Mouse (Mus musculus): ENCODE measurements at regions not wholly inside any gene's neighbourhood (a gene's known extent, or its start where the extent isn't known, plus 50 kb on each side); places are given as distances from the start of the nearest gene placed in this dataset.

DNA sequence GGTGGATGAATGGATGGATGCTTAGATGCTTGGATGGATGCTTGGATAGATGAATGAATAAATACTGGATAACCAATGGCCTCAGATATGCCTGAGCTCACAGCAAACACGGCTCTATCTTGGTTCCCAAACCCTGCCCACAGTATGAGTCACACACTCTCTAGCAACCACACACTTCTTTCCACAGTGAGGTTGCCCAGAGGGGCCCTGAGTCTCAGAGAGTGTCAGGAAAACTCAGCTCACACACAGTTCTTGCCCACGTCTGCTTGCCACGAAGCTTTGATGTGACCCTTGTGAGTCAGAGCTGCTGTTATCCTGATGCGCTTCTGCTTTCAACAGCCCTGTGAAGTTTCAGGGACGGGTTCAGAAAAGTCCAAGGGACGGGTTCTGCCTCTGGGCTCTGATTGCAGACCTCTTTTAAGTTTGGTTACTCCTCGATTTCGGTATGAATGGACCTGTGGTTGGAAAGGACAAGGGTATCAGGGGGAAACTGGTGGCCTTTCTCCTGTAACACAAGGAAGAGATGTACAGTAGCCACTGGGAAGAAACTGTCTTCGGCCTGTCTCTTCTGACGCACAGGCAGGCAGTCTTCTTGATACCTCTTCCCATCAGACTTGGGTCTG lies 250.2 kb downstream of the Rplp1 start:
- ATAC-seq (ENCODE audit: low read depth): no peak
- Histone ChIP-seq H3K4me1 (replicated peaks; ENCODE audit: control insufficient read depth, insufficient read depth, low read length) (no peaks in the 10 kb centered on the region), H3K4me3 (ENCODE audit: low read length) (no peak overlapping the region), H3K36me3 (ENCODE audit: control insufficient read depth, insufficient read depth, low read length) (no peaks in the 10 kb centered on the region), H3K27me3 (ENCODE audit: control insufficient read depth, insufficient read depth, low read depth, low read length) (no peaks in the 10 kb centered on the region; the same call in 1 of the 2 replicates), H3K9ac (ENCODE audit: low read length) (no peak overlapping the region), H3K27ac (ENCODE audit: low read length) (no peak overlapping the region), H3K4me2 (ENCODE audit: low read depth, low read length) (no peak overlapping the region), H3K9me3 (ENCODE audit: control insufficient read depth, low read length) (no peaks in the 10 kb centered on the region)
- 76% methylated on average over 10 of the region's 10 CpGs for WGBS

DNA sequence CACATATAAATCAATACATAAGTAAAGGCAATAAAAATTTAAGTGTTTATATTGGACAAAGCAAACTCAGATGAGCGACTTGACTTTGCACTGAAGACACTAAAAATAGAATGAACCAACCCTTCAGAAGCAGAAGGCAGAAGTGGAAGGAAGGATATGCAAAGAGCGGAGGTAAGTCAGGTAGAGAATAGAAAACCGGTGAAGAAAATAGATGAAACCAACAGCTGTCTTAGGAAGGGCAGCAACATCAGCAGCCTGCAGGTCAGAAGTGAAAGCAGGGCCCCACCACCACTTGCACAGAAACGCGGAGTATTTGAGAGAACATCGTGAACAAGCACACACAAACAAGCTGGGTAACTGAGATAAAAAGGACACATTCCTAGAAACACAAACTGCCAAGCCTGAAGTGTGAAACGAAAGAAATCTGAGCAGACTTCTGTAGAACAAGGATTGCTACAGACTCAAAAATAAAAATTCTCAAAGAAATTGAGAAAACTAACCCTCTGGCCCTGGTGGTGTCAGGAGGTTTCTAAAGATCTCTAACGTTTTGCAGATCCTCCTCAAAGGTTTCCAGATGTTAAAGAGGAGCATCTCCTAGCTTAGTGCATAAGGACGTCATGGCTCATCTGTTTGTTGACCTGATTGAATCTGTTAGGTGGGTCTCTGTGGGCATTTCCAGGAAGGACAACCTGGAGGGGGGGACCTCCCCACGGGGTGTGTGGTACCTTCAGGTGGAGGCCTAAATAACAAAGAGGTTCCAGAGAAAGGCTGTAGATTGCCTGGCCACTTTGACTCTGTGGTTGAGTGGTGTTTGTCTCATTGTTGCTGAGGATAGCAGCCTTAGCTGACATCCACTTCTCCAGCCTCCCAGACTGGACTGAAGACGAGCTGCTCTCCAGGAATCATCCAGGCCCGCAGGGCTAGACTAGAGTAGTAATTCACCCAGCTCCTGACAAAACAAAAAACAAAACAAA lies 252.0 kb downstream of the Rplp1 start:
- WGBS: 45% methylated on average over 12 of the region's 12 CpGs
- no peak overlapping the region for H3K27ac ChIP-seq (ENCODE audit: low read length)
- no peak overlapping the region for H3K4me3 ChIP-seq (ENCODE audit: low read length)
- H3K36me3 ChIP-seq (ENCODE audit: control insufficient read depth, insufficient read depth, low read length): no peaks in the 10 kb centered on the region
- no peaks in the 10 kb centered on the region for H3K4me1 ChIP-seq (replicated peaks; ENCODE audit: control insufficient read depth, insufficient read depth, low read length)
- ATAC-seq (ENCODE audit: low read depth): no peak
- H3K9me3 ChIP-seq (ENCODE audit: control insufficient read depth, low read length): no peaks in the 10 kb centered on the region
- H3K27me3 ChIP-seq (ENCODE audit: control insufficient read depth, insufficient read depth, low read depth, low read length): no peaks in the 10 kb centered on the region; the same call in 1 of the 2 replicates
- no peak overlapping the region for H3K9ac ChIP-seq (ENCODE audit: low read length)
- H3K4me2 ChIP-seq (ENCODE audit: low read depth, low read length): no peak overlapping the region

DNA sequence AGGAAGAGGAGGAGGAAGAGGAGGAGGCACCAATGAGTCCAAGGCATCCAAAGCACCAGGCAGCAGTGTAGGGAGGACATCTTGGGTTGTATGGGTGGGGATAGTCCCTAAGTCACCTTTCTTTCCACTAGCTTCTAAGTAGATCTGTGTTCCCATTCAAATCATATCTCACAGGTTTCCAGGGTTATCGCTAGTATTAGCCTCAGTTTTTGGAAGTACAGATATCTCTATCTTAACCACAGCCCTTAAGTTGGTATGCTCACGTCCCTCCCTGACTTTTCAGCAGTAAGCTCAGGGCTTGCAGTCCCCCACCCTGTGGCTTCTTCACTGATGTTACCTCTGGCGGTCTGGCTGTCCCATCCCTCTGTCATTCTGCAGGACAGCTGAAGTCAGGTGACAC lies 254.2 kb downstream of the Rplp1 start:
- peaks cover 8% of the 10 kb centered on the region for H3K4me1 ChIP-seq (replicated peaks; ENCODE audit: control insufficient read depth, insufficient read depth, low read length)
- no peaks in the 10 kb centered on the region for H3K9me3 ChIP-seq (ENCODE audit: control insufficient read depth, low read length)
- no peak overlapping the region for H3K9ac ChIP-seq (ENCODE audit: low read length)
- no peak overlapping the region for H3K4me3 ChIP-seq (ENCODE audit: low read length)
- no peak overlapping the region for H3K4me2 ChIP-seq (ENCODE audit: low read depth, low read length)
- no peaks in the 10 kb centered on the region for H3K36me3 ChIP-seq (ENCODE audit: control insufficient read depth, insufficient read depth, low read length)
- no peak overlapping the region for H3K27ac ChIP-seq (ENCODE audit: low read length)
- no peak for ATAC-seq (ENCODE audit: low read depth)
- no peaks in the 10 kb centered on the region; the same call in 1 of the 2 replicates for H3K27me3 ChIP-seq (ENCODE audit: control insufficient read depth, insufficient read depth, low read depth, low read length)
- WGBS: 76% methylated on average over 3 of the region's 3 CpGs

GRCm38 (mm10) chr9:61657996-61658395 lies 256.3 kb downstream of the Rplp1 start:
- Histone ChIP-seq H3K4me3 (ENCODE audit: low read length) (no peak overlapping the region), H3K4me1 (replicated peaks; ENCODE audit: control insufficient read depth, insufficient read depth, low read length) (peaks cover 14% of the 10 kb centered on the region), H3K9me3 (ENCODE audit: control insufficient read depth, low read length) (no peaks in the 10 kb centered on the region), H3K36me3 (ENCODE audit: control insufficient read depth, insufficient read depth, low read length) (no peaks in the 10 kb centered on the region), H3K4me2 (ENCODE audit: low read depth, low read length) (no peak overlapping the region), H3K27ac (ENCODE audit: low read length) (no peak overlapping the region), H3K27me3 (ENCODE audit: control insufficient read depth, insufficient read depth, low read depth, low read length) (no peaks in the 10 kb centered on the region; the same call in 1 of the 2 replicates), H3K9ac (ENCODE audit: low read length) (no peak overlapping the region)
- 82% methylated on average over 8 of the region's 8 CpGs for WGBS
- no peak for ATAC-seq (ENCODE audit: low read depth)

DNA sequence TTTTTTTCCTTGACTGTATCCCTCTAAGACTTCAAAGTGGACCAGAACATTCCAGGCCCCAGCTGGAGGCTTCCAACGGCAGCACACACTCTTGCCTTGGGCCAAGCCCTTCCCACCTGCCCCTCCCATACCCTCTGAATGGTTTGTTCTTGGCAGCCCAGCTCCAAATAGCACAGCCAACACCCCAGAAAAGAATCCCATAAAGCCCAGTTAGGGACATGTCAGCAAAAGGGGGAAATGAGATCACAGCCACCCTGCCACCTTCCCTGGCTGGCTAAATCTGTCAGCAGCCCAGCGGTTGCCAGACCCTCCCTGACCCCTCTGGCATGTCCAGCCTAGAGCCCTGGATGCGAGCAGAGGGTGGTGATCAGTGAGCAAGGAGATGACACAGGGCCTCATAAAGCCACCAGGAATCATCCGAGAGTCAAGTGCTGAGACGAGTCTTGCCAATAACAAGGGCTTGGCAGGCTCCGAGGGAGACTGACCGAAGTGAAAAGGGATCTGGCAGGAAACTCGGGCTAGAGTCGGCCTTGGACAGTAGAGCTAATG lies 258.8 kb downstream of the Rplp1 start:
- peak overlapping the region; percentile 36; the same call in 1 of the 2 replicates for H3K27ac ChIP-seq (ENCODE audit: low read length)
- no peaks in the 10 kb centered on the region for H3K9me3 ChIP-seq (ENCODE audit: control insufficient read depth, low read length)
- no peaks in the 10 kb centered on the region for H3K36me3 ChIP-seq (ENCODE audit: control insufficient read depth, insufficient read depth, low read length)
- no peak overlapping the region for H3K4me3 ChIP-seq (ENCODE audit: low read length)
- peak; percentile 96 for ATAC-seq (ENCODE audit: low read depth)
- H3K27me3 ChIP-seq (ENCODE audit: control insufficient read depth, insufficient read depth, low read depth, low read length): no peaks in the 10 kb centered on the region; the same call in 1 of the 2 replicates
- H3K4me2 ChIP-seq (ENCODE audit: low read depth, low read length): no peak overlapping the region
- peaks cover 14% of the 10 kb centered on the region for H3K4me1 ChIP-seq (replicated peaks; ENCODE audit: control insufficient read depth, insufficient read depth, low read length)
- 39% methylated on average over 9 of the region's 9 CpGs for WGBS
- H3K9ac ChIP-seq (ENCODE audit: low read length): no peak overlapping the region

DNA sequence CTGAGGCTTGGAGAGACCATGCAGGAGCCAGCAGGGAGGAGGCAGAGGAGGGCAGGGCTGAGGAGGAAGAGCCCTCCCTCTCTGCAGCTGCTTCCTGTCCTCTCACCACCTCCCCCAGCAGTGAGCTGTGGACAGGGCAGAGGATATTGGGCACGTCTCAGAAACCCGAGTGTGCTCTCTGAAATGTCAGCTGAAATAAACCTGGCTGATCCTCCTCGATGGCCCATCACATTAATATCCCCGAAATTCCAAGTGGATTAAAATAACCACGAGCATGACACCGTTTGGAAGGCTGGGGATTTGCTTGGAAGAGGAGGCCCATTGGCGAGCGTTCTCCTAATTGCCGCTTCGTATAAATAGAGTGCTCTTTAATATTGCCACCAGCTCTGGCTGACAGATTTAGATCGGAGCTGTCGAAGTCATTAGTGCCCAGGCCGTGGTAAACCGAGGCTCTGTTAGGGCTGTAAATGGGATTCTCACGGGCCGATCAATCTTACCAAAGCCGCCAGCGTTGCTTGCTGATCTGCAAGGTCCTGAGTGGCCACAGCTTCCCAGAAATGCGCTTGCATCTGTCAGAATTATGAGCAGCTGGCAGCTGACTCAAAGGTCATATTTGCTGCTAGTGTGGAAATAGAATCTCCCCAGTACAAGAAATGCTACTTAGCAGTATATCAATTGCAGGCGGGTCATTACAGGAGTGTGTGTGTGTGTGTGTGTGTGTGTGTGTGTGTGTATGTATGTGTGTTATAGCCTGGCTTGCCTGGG lies 268.5 kb downstream of the Rplp1 start:
- Histone ChIP-seq H3K36me3 (ENCODE audit: control insufficient read depth, insufficient read depth, low read length) (no peaks in the 10 kb centered on the region), H3K4me3 (ENCODE audit: low read length) (no peak overlapping the region), H3K9ac (ENCODE audit: low read length) (no peak overlapping the region), H3K27ac (ENCODE audit: low read length) (no peak overlapping the region), H3K4me1 (replicated peaks; ENCODE audit: control insufficient read depth, insufficient read depth, low read length) (0 out of 2 replicates have a peak, but pooled peaks cover 6% of the 10 kb centered on the region), H3K27me3 (ENCODE audit: control insufficient read depth, insufficient read depth, low read depth, low read length) (no peaks in the 10 kb centered on the region), H3K9me3 (ENCODE audit: control insufficient read depth, low read length) (no peaks in the 10 kb centered on the region), H3K4me2 (ENCODE audit: low read depth, low read length) (peak overlapping the region; percentile 22)
- peak; percentile 80 for ATAC-seq (ENCODE audit: low read depth)
- 42% methylated on average over 20 of the region's 20 CpGs for WGBS

- Histone ChIP-seq H3K36me3 (ENCODE audit: control insufficient read depth, insufficient read depth, low read length) (no peaks in the 10 kb centered on the region), H3K4me2 (ENCODE audit: low read depth, low read length) (no peak overlapping the region), H3K4me1 (replicated peaks; ENCODE audit: control insufficient read depth, insufficient read depth, low read length) (0 out of 2 replicates have a peak, but pooled peaks cover 3% of the 10 kb centered on the region), H3K27ac (ENCODE audit: low read length) (no peak overlapping the region), H3K4me3 (ENCODE audit: low read length) (no peak overlapping the region), H3K9me3 (ENCODE audit: control insufficient read depth, low read length) (no peaks in the 10 kb centered on the region), H3K27me3 (ENCODE audit: control insufficient read depth, insufficient read depth, low read depth, low read length) (no peaks in the 10 kb centered on the region), H3K9ac (ENCODE audit: low read length) (no peak overlapping the region)
- WGBS: 89% methylated on average over 3 of the region's 3 CpGs
- ATAC-seq (ENCODE audit: low read depth): no peak
Observed at GRCm38 (mm10) chr9:61640739-61641138, 268.6 kb downstream of the Tle3 start.

DNA sequence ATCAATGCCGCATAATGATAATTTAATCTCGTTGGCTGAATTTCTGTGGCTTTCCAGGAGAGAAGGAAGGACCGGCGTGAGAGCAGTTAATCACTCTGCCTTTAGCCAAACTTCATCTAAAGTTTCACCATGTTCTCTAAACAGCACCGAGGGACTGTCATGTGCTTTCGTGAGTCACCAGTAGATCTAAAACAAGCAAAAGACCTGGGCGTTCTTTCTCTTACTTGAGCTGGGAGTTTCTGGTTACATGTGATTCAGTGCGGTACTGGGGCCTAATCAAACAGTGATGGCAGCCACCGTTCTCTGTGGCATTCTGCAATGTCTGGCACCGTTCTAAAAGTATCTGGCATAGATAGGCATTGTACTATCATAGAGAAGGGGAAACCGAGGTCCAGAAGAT lies 266.7 kb downstream of the Tle3 start:
- 85% methylated on average over 11 of the region's 11 CpGs for WGBS
- ATAC-seq (ENCODE audit: low read depth): no peak
- no peak overlapping the region for H3K27ac ChIP-seq (ENCODE audit: low read length)

More for the DNA sequence above, 266.7 kb downstream of the Tle3 start:
- H3K4me1 ChIP-seq (replicated peaks; ENCODE audit: control insufficient read depth, insufficient read depth, low read length): no peaks in the 10 kb centered on the region
- no peak overlapping the region for H3K4me2 ChIP-seq (ENCODE audit: low read depth, low read length)
- H3K4me3 ChIP-seq (ENCODE audit: low read length): no peak overlapping the region
- no peaks in the 10 kb centered on the region for H3K27me3 ChIP-seq (ENCODE audit: control insufficient read depth, insufficient read depth, low read depth, low read length)
- H3K9me3 ChIP-seq (ENCODE audit: control insufficient read depth, low read length): no peaks in the 10 kb centered on the region
- no peaks in the 10 kb centered on the region for H3K36me3 ChIP-seq (ENCODE audit: control insufficient read depth, insufficient read depth, low read length)
- no peak overlapping the region for H3K9ac ChIP-seq (ENCODE audit: low read length)

All from lung, embryonic 16.5 days (tissue).